Mouse (Mus musculus) thymus, postnatal 36 days (tissue): ENCODE results near the gene C1qtnf5.

Experiments used
- DNase-seq, 2 experiments: peaks; one replicate each; pipeline ENCODE4 v3.0.0; 2022; ENCODE audit warnings: mixed read lengths in 2 of 2

Gene C1qtnf5

GRCm38 (mm10) chr9:44079997-44080780 lies 26.9 kb upstream of the C1qtnf5 start:
- DNase-seq, result no peak

GRCm38 (mm10) chr9:44080953-44081352 lies 26.1 kb upstream of the C1qtnf5 start:
- no peak for DNase-seq

- DNase-seq, result no peak
Measured at GRCm38 (mm10) chr9:44081581-44081980, 25.5 kb upstream of the C1qtnf5 start.

- no peak for DNase-seq
Measured at GRCm38 (mm10) chr9:44082266-44082665, 24.8 kb upstream of the C1qtnf5 start.

- DNase-seq, result no peak
Measured at GRCm38 (mm10) chr9:44083392-44084121, 23.5 kb upstream of the C1qtnf5 start.

GRCm38 (mm10) chr9:44084236-44084635 lies 22.8 kb upstream of the C1qtnf5 start:
- no peak for DNase-seq

- DNase-seq, result peak; percentile 82 to 84
Measured at GRCm38 (mm10) chr9:44084659-44085229, 22.3 kb upstream of the C1qtnf5 start.

- no peak for DNase-seq
Measured at GRCm38 (mm10) chr9:44085276-44085675, 21.8 kb upstream of the C1qtnf5 start.

- DNase-seq, result no peak
Measured at GRCm38 (mm10) chr9:44085741-44086665, 21.0 kb upstream of the C1qtnf5 start.

GRCm38 (mm10) chr9:44086960-44087359 lies 20.1 kb upstream of the C1qtnf5 start:
- DNase-seq, result no peak

- no peak for DNase-seq
Measured at GRCm38 (mm10) chr9:44087761-44088455, 19.1 kb upstream of the C1qtnf5 start.

GRCm38 (mm10) chr9:44088877-44089608 lies 18.0 kb upstream of the C1qtnf5 start:
- peak; percentile 38 to 50 for DNase-seq

GRCm38 (mm10) chr9:44093612-44094503 lies 13.2 kb upstream of the C1qtnf5 start:
- DNase-seq, result peak; percentile 89

- DNase-seq, result no peak
Measured at GRCm38 (mm10) chr9:44094737-44095136, 12.3 kb upstream of the C1qtnf5 start.

GRCm38 (mm10) chr9:44095781-44096180 lies 11.3 kb upstream of the C1qtnf5 start:
- DNase-seq, result no peak

GRCm38 (mm10) chr9:44096536-44096935 lies 10.5 kb upstream of the C1qtnf5 start:
- DNase-seq, result no peak

GRCm38 (mm10) chr9:44101490-44101889 lies 5.6 kb upstream of the C1qtnf5 start, which contains the start of gene Mfrp:
Gene Mfrp, plus strand, starts transcription at chr9:44101729.
- DNase-seq, result peak in 1 of 2 experiments; percentile 6

- peak in 1 of 2 experiments; percentile 5 for DNase-seq
Measured at GRCm38 (mm10) chr9:44104881-44105280, 2.2 kb upstream of the C1qtnf5 start.

GRCm38 (mm10) chr9:44105781-44106180 lies 1.3 kb upstream of the C1qtnf5 start:
- no peak for DNase-seq

- DNase-seq, result peak in 1 of 2 experiments; percentile 6
Measured at GRCm38 (mm10) chr9:44106182-44106581, 863 bp upstream of the C1qtnf5 start.
